Mouse (Mus musculus): Measurements from ENCODE around the gene Jakmip3. TPM values are rescaled to one million over a fixed set of nuclear protein-coding genes. Genes with fewer than 3 reads are reported as not detected.

Gene Jakmip3
- polyA plus RNA-seq, 1 experiment from 2014 or later: 0.22 TPM

- Histone ChIP-seq H3K27me3 (ENCODE audit: insufficient read depth, low read length) (no peaks in the 10 kb centered on the region), H3K27ac (ENCODE audit: low read length) (peak overlapping the region; percentile 10; the same call in 1 of the 2 replicates), H3K4me1 (ENCODE audit: insufficient read depth, low read length) (peaks cover 34% of the 10 kb centered on the region), H3K4me3 (ENCODE audit: low read length) (no peak overlapping the region), H3K4me2 (replicated peaks; ENCODE audit: low read depth, low read length) (no peak overlapping the region), H3K9ac (replicated peaks; ENCODE audit: low read length) (no peak overlapping the region), H3K36me3 (ENCODE audit: insufficient read depth, low read length) (no peaks in the 10 kb centered on the region), H3K9me3 (ENCODE audit: low read length) (no peaks in the 10 kb centered on the region)
- no peak for ATAC-seq (ENCODE audit: low FRiP score, low TSS enrichment)
- WGBS: 40% methylated on average over 6 of the region's 6 CpGs
Observed at GRCm38 (mm10) chr7:139078181-139078580, 137.7 kb downstream of the Jakmip3 start.

- no peak overlapping the region for H3K4me2 ChIP-seq (replicated peaks; ENCODE audit: low read depth, low read length)
- 76% methylated on average over 7 of the region's 7 CpGs for WGBS
- no peaks in the 10 kb centered on the region for H3K9me3 ChIP-seq (ENCODE audit: low read length)
- no peaks in the 10 kb centered on the region for H3K36me3 ChIP-seq (ENCODE audit: insufficient read depth, low read length)
- H3K9ac ChIP-seq (replicated peaks; ENCODE audit: low read length): no peak overlapping the region
- H3K27ac ChIP-seq (ENCODE audit: low read length): no peak overlapping the region
- no peaks in the 10 kb centered on the region for H3K27me3 ChIP-seq (ENCODE audit: insufficient read depth, low read length)
- H3K4me3 ChIP-seq (ENCODE audit: low read length): no peak overlapping the region
- peaks cover 36% of the 10 kb centered on the region for H3K4me1 ChIP-seq (ENCODE audit: insufficient read depth, low read length)
- ATAC-seq (ENCODE audit: low FRiP score, low TSS enrichment): no peak
Observed at GRCm38 (mm10) chr7:139079141-139079540, 138.6 kb downstream of the Jakmip3 start.

- no peaks in the 10 kb centered on the region for H3K9me3 ChIP-seq (ENCODE audit: low read length)
- no peak for ATAC-seq (ENCODE audit: low FRiP score, low TSS enrichment)
- no peak overlapping the region for H3K4me3 ChIP-seq (ENCODE audit: low read length)
- no peak overlapping the region for H3K27ac ChIP-seq (ENCODE audit: low read length)
- H3K36me3 ChIP-seq (ENCODE audit: insufficient read depth, low read length): no peaks in the 10 kb centered on the region
- peaks cover 31% of the 10 kb centered on the region for H3K4me1 ChIP-seq (ENCODE audit: insufficient read depth, low read length)
- H3K4me2 ChIP-seq (replicated peaks; ENCODE audit: low read depth, low read length): no peak overlapping the region
- WGBS: 72% methylated on average over 4 of the region's 4 CpGs
- H3K9ac ChIP-seq (replicated peaks; ENCODE audit: low read length): no peak overlapping the region
- 0 out of 2 replicates have a peak, but pooled peaks cover 4% of the 10 kb centered on the region for H3K27me3 ChIP-seq (ENCODE audit: insufficient read depth, low read length)
Observed at GRCm38 (mm10) chr7:139080714-139081113, 140.2 kb downstream of the Jakmip3 start.

- 60% methylated on average over 5 of the region's 5 CpGs for WGBS
Observed at GRCm38 (mm10) chr7:139081158-139081557, 140.6 kb downstream of the Jakmip3 start.

GRCm38 (mm10) chr7:139082281-139082680 lies 141.8 kb downstream of the Jakmip3 start:
- H3K36me3 ChIP-seq (ENCODE audit: insufficient read depth, low read length): no peaks in the 10 kb centered on the region
- peaks cover 28% of the 10 kb centered on the region for H3K4me1 ChIP-seq (ENCODE audit: insufficient read depth, low read length)
- 40% methylated on average over 8 of the region's 8 CpGs for WGBS
- H3K4me3 ChIP-seq (ENCODE audit: low read length): no peak overlapping the region
- peaks cover 17% of the 10 kb centered on the region for H3K27me3 ChIP-seq (ENCODE audit: insufficient read depth, low read length)
- no peaks in the 10 kb centered on the region for H3K9me3 ChIP-seq (ENCODE audit: low read length)
- no peak overlapping the region for H3K9ac ChIP-seq (replicated peaks; ENCODE audit: low read length)
- no peak overlapping the region for H3K27ac ChIP-seq (ENCODE audit: low read length)
- no peak for ATAC-seq (ENCODE audit: low FRiP score, low TSS enrichment)
- H3K4me2 ChIP-seq (replicated peaks; ENCODE audit: low read depth, low read length): no peak overlapping the region

More at GRCm38 (mm10) chr7:139081158-139081557, 140.6 kb downstream of the Jakmip3 start:
- Histone ChIP-seq H3K4me1 (ENCODE audit: insufficient read depth, low read length) (peaks cover 30% of the 10 kb centered on the region), H3K4me2 (replicated peaks; ENCODE audit: low read depth, low read length) (no peak overlapping the region), H3K9me3 (ENCODE audit: low read length) (no peaks in the 10 kb centered on the region), H3K27ac (ENCODE audit: low read length) (no peak overlapping the region), H3K36me3 (ENCODE audit: insufficient read depth, low read length) (no peaks in the 10 kb centered on the region), H3K4me3 (ENCODE audit: low read length) (no peak overlapping the region), H3K9ac (replicated peaks; ENCODE audit: low read length) (no peak overlapping the region), H3K27me3 (ENCODE audit: insufficient read depth, low read length) (peaks cover 7% of the 10 kb centered on the region)
- no peak for ATAC-seq (ENCODE audit: low FRiP score, low TSS enrichment)

GRCm38 (mm10) chr7:139084316-139084715 lies 143.8 kb downstream of the Jakmip3 start:
- Histone ChIP-seq H3K9me3 (ENCODE audit: low read length) (no peaks in the 10 kb centered on the region), H3K36me3 (ENCODE audit: insufficient read depth, low read length) (no peaks in the 10 kb centered on the region), H3K4me1 (ENCODE audit: insufficient read depth, low read length) (peaks cover 13% of the 10 kb centered on the region), H3K27ac (ENCODE audit: low read length) (no peak overlapping the region), H3K4me3 (ENCODE audit: low read length) (no peak overlapping the region), H3K9ac (replicated peaks; ENCODE audit: low read length) (no peak overlapping the region), H3K4me2 (replicated peaks; ENCODE audit: low read depth, low read length) (no peak overlapping the region), H3K27me3 (ENCODE audit: insufficient read depth, low read length) (peaks cover 24% of the 10 kb centered on the region)
- 64% methylated on average over 1 of the region's 1 CpGs for WGBS
- no peak for ATAC-seq (ENCODE audit: low FRiP score, low TSS enrichment)

GRCm38 (mm10) chr7:139085629-139086194 lies 145.2 kb downstream of the Jakmip3 start, which contains the start of gene Dpysl4:
Gene Dpysl4 (plus strand): TSS chr7:139086001.
- WGBS: 9% methylated on average over 25 of the region's 32 CpGs
- peak within 1 kb of the TSS; percentile 72 for H3K9ac ChIP-seq (replicated peaks; ENCODE audit: low read length)
- H3K27me3 ChIP-seq (ENCODE audit: insufficient read depth, low read length): peaks cover 24% of the 10 kb centered on the region
- peaks cover 13% of the 10 kb centered on the region for H3K4me1 ChIP-seq (ENCODE audit: insufficient read depth, low read length)
- peak; percentile 70 for ATAC-seq (ENCODE audit: low FRiP score, low TSS enrichment)
- no peaks in the 10 kb centered on the region for H3K9me3 ChIP-seq (ENCODE audit: low read length)
- H3K4me2 ChIP-seq (replicated peaks; ENCODE audit: low read depth, low read length): peak within 1 kb of the TSS; percentile 89
- no peak within 1 kb of the TSS for H3K27ac ChIP-seq (ENCODE audit: low read length)
- H3K4me3 ChIP-seq (ENCODE audit: low read length): peak within 1 kb of the TSS; percentile 62
- H3K36me3 ChIP-seq (ENCODE audit: insufficient read depth, low read length): no peaks in the 10 kb centered on the region

GRCm38 (mm10) chr7:139086195-139087158 lies 145.9 kb downstream of the Jakmip3 start:
- H3K27me3 ChIP-seq (ENCODE audit: insufficient read depth, low read length): peaks cover 24% of the 10 kb centered on the region
- peak; percentile 77 for ATAC-seq (ENCODE audit: low FRiP score, low TSS enrichment)
- H3K27ac ChIP-seq (ENCODE audit: low read length): no peak overlapping the region
- WGBS: 1% methylated on average over 61 of the region's 61 CpGs
- no peaks in the 10 kb centered on the region for H3K9me3 ChIP-seq (ENCODE audit: low read length)
- no peaks in the 10 kb centered on the region for H3K36me3 ChIP-seq (ENCODE audit: insufficient read depth, low read length)
- peak overlapping the region; percentile 89 for H3K4me2 ChIP-seq (replicated peaks; ENCODE audit: low read depth, low read length)
- H3K4me1 ChIP-seq (ENCODE audit: insufficient read depth, low read length): peaks cover 13% of the 10 kb centered on the region
- peak overlapping the region; percentile 72 for H3K9ac ChIP-seq (replicated peaks; ENCODE audit: low read length)
- peak overlapping the region; percentile 62 for H3K4me3 ChIP-seq (ENCODE audit: low read length)

- no peak for ATAC-seq (ENCODE audit: low FRiP score, low TSS enrichment)
- Histone ChIP-seq H3K9me3 (ENCODE audit: low read length) (no peaks in the 10 kb centered on the region), H3K36me3 (ENCODE audit: insufficient read depth, low read length) (no peaks in the 10 kb centered on the region), H3K4me1 (ENCODE audit: insufficient read depth, low read length) (peaks cover 8% of the 10 kb centered on the region), H3K4me2 (replicated peaks; ENCODE audit: low read depth, low read length) (no peak overlapping the region), H3K4me3 (ENCODE audit: low read length) (no peak overlapping the region), H3K27me3 (ENCODE audit: insufficient read depth, low read length) (peaks cover 24% of the 10 kb centered on the region), H3K27ac (ENCODE audit: low read length) (no peak overlapping the region), H3K9ac (replicated peaks; ENCODE audit: low read length) (no peak overlapping the region)
- WGBS: 84% methylated on average over 2 of the region's 2 CpGs
Observed at GRCm38 (mm10) chr7:139087801-139088200, 147.3 kb downstream of the Jakmip3 start.
